Mouse (Mus musculus): Measurements from ENCODE around the gene Cntn4. TPM values are rescaled to one million over a fixed set of nuclear protein-coding genes. Genes with fewer than 3 reads are reported as not detected.

The Cntn4 gene
- polyA plus RNA-seq, 1 experiment from 2014 or later = 1.0 TPM

DNA sequence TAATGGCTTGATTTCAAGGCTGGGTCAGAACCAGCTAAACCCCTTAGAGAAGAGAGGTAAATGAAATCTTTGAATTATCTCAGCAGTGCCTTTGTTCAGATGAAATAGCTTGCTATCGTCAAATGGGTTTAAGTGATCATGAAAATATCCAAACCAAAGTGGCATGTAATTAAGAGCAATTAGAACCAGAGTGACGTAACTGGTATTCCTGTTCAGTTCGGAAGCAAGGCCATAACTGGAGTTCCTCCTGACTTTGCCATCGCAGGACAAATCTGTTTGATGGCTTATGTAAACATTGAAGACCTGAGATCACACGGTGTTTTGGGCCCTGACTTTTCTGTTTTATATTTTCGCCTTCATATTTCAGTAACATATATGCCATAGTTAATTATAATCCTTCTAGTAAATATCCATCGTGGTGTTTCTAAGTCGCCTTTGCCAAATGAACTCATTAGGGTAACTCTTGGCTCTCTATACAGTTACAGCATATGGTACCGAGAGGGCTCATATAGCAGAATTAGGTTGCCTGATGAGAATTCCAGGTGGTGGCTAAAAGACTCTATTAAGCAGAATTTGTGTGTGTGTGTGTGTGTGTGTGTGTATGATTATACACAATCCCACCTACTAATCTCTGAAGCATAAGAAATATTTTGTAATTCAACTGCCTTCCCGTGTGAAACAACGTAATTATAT, 889.6 kb downstream of the Cntn4 start:
- no peak overlapping the region for H3K9ac ChIP-seq (ENCODE audit: low read length)
- H3K27ac ChIP-seq (replicated peaks; ENCODE audit: low read depth, low read length) = no peak overlapping the region
- DNase-seq (ENCODE audit: low spot score) (no peak), ATAC-seq (ENCODE audit: insufficient number of reproducible peaks, low FRiP score, low TSS enrichment, low read depth) (no peak)
- 79% methylated on average over 11 of the region's 11 CpGs for WGBS
- H3K27me3 ChIP-seq (ENCODE audit: control insufficient read depth, insufficient read depth, low read length) = no peaks in the 10 kb centered on the region
- H3K9me3 ChIP-seq (ENCODE audit: control insufficient read depth, low read length) = no peaks in the 10 kb centered on the region
- no peak overlapping the region for H3K4me2 ChIP-seq (ENCODE audit: low read depth, severe bottlenecking)
- H3K4me1 ChIP-seq (ENCODE audit: control insufficient read depth, insufficient read depth, low read length) = no peaks in the 10 kb centered on the region
- H3K36me3 ChIP-seq (ENCODE audit: control insufficient read depth, insufficient read depth, low read length) = no peaks in the 10 kb centered on the region
- no peak overlapping the region for H3K4me3 ChIP-seq (ENCODE audit: low read depth, low read length)

DNA sequence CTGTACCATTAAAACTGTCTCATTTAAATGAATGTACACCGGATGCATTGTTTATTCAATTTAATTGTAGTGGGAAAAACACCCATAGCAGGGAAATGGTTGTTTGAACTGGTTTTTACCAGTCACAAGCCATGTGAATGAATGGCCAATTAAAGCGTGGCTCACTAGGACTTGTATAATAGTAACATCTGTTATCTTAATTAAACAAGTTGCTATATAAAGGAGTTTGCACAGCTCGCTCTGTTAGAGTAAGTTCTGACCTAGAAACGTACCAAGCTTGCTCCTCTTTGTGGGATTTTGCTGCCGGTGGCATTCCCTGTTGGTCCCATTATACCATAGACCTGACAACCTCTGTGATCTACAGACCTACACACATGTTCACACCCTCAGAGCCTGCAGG, 902.7 kb downstream of the Cntn4 start:
- Histone ChIP-seq H3K36me3 (ENCODE audit: control insufficient read depth, insufficient read depth, low read length) (no peaks in the 10 kb centered on the region), H3K27me3 (ENCODE audit: control insufficient read depth, insufficient read depth, low read length) (no peaks in the 10 kb centered on the region), H3K9ac (ENCODE audit: low read length) (no peak overlapping the region), H3K27ac (replicated peaks; ENCODE audit: low read depth, low read length) (no peak overlapping the region), H3K4me1 (ENCODE audit: control insufficient read depth, insufficient read depth, low read length) (no peaks in the 10 kb centered on the region), H3K9me3 (ENCODE audit: control insufficient read depth, low read length) (no peaks in the 10 kb centered on the region), H3K4me3 (ENCODE audit: low read depth, low read length) (no peak overlapping the region), H3K4me2 (ENCODE audit: low read depth, severe bottlenecking) (no peak overlapping the region)
- WGBS = 77% methylated on average over 5 of the region's 5 CpGs
- ATAC-seq (ENCODE audit: insufficient number of reproducible peaks, low FRiP score, low TSS enrichment, low read depth) (no peak), DNase-seq (ENCODE audit: low spot score) (no peak)

DNA sequence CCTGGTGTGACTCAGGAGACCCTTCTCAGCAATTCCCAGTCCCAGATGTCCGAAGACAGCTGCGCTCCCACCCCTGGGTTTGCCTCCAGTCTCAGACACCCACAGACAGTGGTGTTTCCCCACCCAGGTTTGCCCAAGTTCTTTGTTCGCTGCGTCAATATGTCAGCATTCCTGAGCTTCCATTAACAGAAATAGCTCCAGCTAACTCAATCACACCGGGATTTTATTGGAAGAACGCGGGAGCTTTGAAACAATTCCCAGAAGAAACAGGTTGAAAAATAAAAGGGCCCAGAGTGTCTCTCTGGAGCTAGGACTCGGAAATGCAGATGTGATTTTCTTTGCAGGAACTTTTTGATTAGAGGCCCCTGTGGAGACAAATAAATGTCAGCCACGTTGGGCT, 916.3 kb downstream of the Cntn4 start:
- Histone ChIP-seq H3K27me3 (ENCODE audit: control insufficient read depth, insufficient read depth, low read length) (no peaks in the 10 kb centered on the region), H3K9me3 (ENCODE audit: control insufficient read depth, low read length) (no peaks in the 10 kb centered on the region), H3K36me3 (ENCODE audit: control insufficient read depth, insufficient read depth, low read length) (no peaks in the 10 kb centered on the region), H3K4me2 (ENCODE audit: low read depth, severe bottlenecking) (no peak overlapping the region), H3K4me3 (ENCODE audit: low read depth, low read length) (no peak overlapping the region), H3K27ac (replicated peaks; ENCODE audit: low read depth, low read length) (no peak overlapping the region; the same call in 1 of the 2 replicates), H3K4me1 (ENCODE audit: control insufficient read depth, insufficient read depth, low read length) (0 out of 2 replicates have a peak, but pooled peaks cover 5% of the 10 kb centered on the region), H3K9ac (ENCODE audit: low read length) (no peak overlapping the region)
- ATAC-seq (ENCODE audit: insufficient number of reproducible peaks, low FRiP score, low TSS enrichment, low read depth) (no peak), DNase-seq (ENCODE audit: low spot score) (peak; percentile 25)
- WGBS = 20% methylated on average over 9 of the region's 9 CpGs

DNA sequence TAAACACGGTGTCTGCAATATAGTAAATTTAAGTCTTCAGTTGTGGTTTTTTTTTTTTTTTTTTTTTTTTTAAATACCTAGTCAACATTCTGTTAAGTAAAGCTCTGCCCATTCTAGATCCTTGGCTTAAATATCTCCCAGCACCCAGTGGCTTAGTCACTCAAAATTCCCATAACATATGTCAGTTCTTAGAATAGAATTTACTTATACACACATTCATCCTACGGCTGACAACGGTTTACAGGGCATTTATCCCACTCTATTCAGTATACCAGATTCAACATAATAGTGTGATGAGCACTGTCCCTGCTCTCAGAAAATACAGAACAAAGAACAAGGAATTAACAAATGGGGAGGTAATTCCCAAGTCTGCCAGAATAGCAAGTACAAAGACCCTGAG, 939.6 kb downstream of the Cntn4 start:
- no peak for DNase-seq (ENCODE audit: low spot score)

DNA sequence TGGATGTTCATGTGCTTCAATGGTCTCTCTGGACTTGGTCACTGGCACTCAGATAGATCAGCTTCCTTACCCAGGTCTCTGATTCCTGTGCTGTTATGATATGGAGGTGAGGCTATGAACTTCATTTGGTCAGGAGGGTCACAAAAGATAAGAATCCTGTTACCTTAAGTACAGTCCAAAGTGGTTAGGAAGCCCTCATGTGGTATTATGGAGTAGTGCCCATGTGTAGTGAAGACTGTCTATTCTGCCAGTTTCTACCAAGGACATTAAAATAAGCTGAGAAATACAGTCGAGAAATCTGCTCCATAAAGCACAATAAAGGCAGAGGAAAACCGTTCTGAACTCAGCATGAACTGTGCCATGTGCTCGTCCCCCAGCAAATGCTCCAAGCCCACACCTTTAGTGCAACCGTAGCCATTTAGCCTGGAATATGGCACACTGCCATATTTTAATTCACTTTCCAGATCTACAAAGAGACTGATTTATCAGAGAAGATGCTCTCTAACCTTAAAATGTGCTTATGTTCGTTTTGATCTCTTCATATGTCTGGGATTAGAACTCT, 943.8 kb downstream of the Cntn4 start:
- H3K4me1 ChIP-seq (ENCODE audit: control insufficient read depth, insufficient read depth, low read length) = no peaks in the 10 kb centered on the region
- H3K27me3 ChIP-seq (ENCODE audit: control insufficient read depth, insufficient read depth, low read length) = no peaks in the 10 kb centered on the region
- H3K27ac ChIP-seq (replicated peaks; ENCODE audit: low read depth, low read length) = no peak overlapping the region
- no peak overlapping the region for H3K9ac ChIP-seq (ENCODE audit: low read length)
- H3K4me2 ChIP-seq (ENCODE audit: low read depth, severe bottlenecking) = no peak overlapping the region
- no peaks in the 10 kb centered on the region for H3K9me3 ChIP-seq (ENCODE audit: control insufficient read depth, low read length)
- DNase-seq (ENCODE audit: low spot score) (no peak), ATAC-seq (ENCODE audit: insufficient number of reproducible peaks, low FRiP score, low TSS enrichment, low read depth) (no peak)
- WGBS = 67% methylated on average over 5 of the region's 5 CpGs
- H3K4me3 ChIP-seq (ENCODE audit: low read depth, low read length) = no peak overlapping the region
- H3K36me3 ChIP-seq (ENCODE audit: control insufficient read depth, insufficient read depth, low read length) = no peaks in the 10 kb centered on the region

More for the DNA sequence above, 939.6 kb downstream of the Cntn4 start:
- H3K27ac ChIP-seq (replicated peaks; ENCODE audit: low read depth, low read length) = no peak overlapping the region
- no peaks in the 10 kb centered on the region for H3K27me3 ChIP-seq (ENCODE audit: control insufficient read depth, insufficient read depth, low read length)
- WGBS = 89% methylated on average over 3 of the region's 3 CpGs
- H3K4me3 ChIP-seq (ENCODE audit: low read depth, low read length) = no peak overlapping the region
- no peaks in the 10 kb centered on the region for H3K36me3 ChIP-seq (ENCODE audit: control insufficient read depth, insufficient read depth, low read length)
- H3K4me2 ChIP-seq (ENCODE audit: low read depth, severe bottlenecking) = no peak overlapping the region
- no peak for ATAC-seq (ENCODE audit: insufficient number of reproducible peaks, low FRiP score, low TSS enrichment, low read depth)
- no peaks in the 10 kb centered on the region for H3K9me3 ChIP-seq (ENCODE audit: control insufficient read depth, low read length)
- no peaks in the 10 kb centered on the region for H3K4me1 ChIP-seq (ENCODE audit: control insufficient read depth, insufficient read depth, low read length)
- H3K9ac ChIP-seq (ENCODE audit: low read length) = no peak overlapping the region

DNA sequence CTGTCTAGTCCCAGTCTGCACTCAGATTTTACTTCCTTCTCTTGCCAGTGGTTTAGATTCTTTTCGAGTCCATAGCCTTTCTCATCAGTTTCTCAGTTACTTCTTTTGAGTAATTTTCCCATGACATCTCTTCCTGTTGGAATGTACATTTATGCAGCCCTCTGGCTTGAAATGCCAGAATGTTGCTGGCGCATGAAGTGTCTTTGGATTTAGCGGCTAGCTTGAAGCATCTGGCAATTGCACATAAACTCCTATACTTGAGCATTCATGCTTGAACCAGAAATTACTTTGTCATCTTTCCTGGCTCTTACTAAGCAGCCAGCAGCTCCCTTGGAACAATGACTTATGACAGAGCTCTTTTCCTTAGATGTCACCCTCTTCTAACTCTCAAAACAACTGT, 965.6 kb downstream of the Cntn4 start:
- DNase-seq (ENCODE audit: low spot score) (no peak), ATAC-seq (ENCODE audit: insufficient number of reproducible peaks, low FRiP score, low TSS enrichment, low read depth) (no peak)
- H3K36me3 ChIP-seq (ENCODE audit: control insufficient read depth, insufficient read depth, low read length) = no peaks in the 10 kb centered on the region
- no peaks in the 10 kb centered on the region for H3K27me3 ChIP-seq (ENCODE audit: control insufficient read depth, insufficient read depth, low read length)
- no peak overlapping the region for H3K4me2 ChIP-seq (ENCODE audit: low read depth, severe bottlenecking)
- no peak overlapping the region for H3K27ac ChIP-seq (replicated peaks; ENCODE audit: low read depth, low read length)
- WGBS = 92% methylated on average over 3 of the region's 3 CpGs
- no peak overlapping the region for H3K9ac ChIP-seq (ENCODE audit: low read length)
- no peaks in the 10 kb centered on the region for H3K4me1 ChIP-seq (ENCODE audit: control insufficient read depth, insufficient read depth, low read length)
- H3K9me3 ChIP-seq (ENCODE audit: control insufficient read depth, low read length) = no peaks in the 10 kb centered on the region
- no peak overlapping the region for H3K4me3 ChIP-seq (ENCODE audit: low read depth, low read length)

DNA sequence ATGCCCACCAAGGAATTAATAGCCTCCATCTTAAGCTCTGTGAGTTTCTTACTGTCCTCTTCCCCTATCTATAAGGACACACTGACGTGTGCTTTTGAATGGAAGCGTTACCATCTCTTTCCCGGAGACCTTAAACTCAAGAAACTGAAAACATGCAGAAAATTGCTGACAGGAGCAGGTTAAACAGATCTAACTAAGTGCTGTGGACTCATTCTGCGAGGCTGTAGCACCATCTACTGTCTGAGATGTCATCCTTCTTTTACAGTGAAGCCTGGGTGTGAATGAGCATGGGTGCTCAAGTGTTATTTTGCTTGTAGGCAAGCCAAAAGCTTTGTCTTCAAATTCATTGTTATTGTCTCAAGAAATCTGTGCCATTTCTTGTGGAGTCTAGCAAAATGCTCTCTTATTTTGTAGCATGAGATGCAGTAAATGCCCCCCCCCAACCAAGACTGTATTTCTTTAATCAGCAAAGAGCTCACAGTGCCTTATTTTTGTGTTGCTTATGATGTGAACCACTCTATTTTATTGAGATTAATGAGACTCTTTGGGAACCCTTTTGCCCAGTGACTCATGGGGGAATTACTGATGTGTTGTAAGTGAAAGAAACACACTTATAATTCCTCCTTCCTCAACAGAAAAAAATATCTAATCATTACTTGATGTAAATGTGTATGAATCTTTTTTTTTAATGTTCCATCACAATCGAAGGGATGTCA, 968.2 kb downstream of the Cntn4 start:
- 53% methylated on average over 5 of the region's 5 CpGs for WGBS

DNA sequence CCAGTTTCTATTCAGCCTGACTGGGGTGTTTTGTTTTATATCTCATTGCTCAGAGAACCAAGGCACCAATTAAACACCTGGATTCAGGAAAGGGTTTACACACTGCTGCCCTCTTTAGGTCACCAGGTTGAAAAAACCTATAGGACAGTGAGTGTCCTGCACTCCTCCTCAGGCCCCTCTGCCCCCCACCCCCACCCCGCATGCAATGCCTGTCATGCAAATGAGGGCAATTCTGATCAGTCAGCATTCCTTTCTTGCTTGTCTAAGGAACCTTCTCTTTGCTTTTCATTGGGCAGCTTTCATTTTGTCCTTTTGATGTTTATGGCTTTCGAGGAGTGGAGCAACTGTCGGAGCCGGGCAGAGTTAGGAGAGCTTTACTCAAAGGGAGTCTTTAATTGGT, 969.5 kb downstream of the Cntn4 start:
- no peaks in the 10 kb centered on the region for H3K27me3 ChIP-seq (ENCODE audit: control insufficient read depth, insufficient read depth, low read length)
- H3K4me2 ChIP-seq (ENCODE audit: low read depth, severe bottlenecking) = no peak overlapping the region
- ATAC-seq (ENCODE audit: insufficient number of reproducible peaks, low FRiP score, low TSS enrichment, low read depth) = no peak
- H3K36me3 ChIP-seq (ENCODE audit: control insufficient read depth, insufficient read depth, low read length) = no peaks in the 10 kb centered on the region
- 12% methylated on average over 4 of the region's 4 CpGs for WGBS
- H3K4me1 ChIP-seq (ENCODE audit: control insufficient read depth, insufficient read depth, low read length) = no peaks in the 10 kb centered on the region
- H3K9me3 ChIP-seq (ENCODE audit: control insufficient read depth, low read length) = no peaks in the 10 kb centered on the region
- no peak overlapping the region for H3K9ac ChIP-seq (ENCODE audit: low read length)
- DNase-seq (ENCODE audit: low spot score) = no peak
- no peak overlapping the region for H3K27ac ChIP-seq (replicated peaks; ENCODE audit: low read depth, low read length)
- H3K4me3 ChIP-seq (ENCODE audit: low read depth, low read length) = no peak overlapping the region

More for the DNA sequence above, 968.2 kb downstream of the Cntn4 start:
- Histone ChIP-seq H3K9me3 (ENCODE audit: control insufficient read depth, low read length) (no peaks in the 10 kb centered on the region), H3K4me1 (ENCODE audit: control insufficient read depth, insufficient read depth, low read length) (no peaks in the 10 kb centered on the region), H3K9ac (ENCODE audit: low read length) (no peak overlapping the region), H3K27ac (replicated peaks; ENCODE audit: low read depth, low read length) (no peak overlapping the region), H3K27me3 (ENCODE audit: control insufficient read depth, insufficient read depth, low read length) (no peaks in the 10 kb centered on the region), H3K4me3 (ENCODE audit: low read depth, low read length) (no peak overlapping the region), H3K36me3 (ENCODE audit: control insufficient read depth, insufficient read depth, low read length) (no peaks in the 10 kb centered on the region), H3K4me2 (ENCODE audit: low read depth, severe bottlenecking) (no peak overlapping the region)
- ATAC-seq (ENCODE audit: insufficient number of reproducible peaks, low FRiP score, low TSS enrichment, low read depth) (no peak), DNase-seq (ENCODE audit: low spot score) (peak; percentile 36)
